Mouse (Mus musculus) gastrocnemius, postnatal 10 days (tissue): ENCODE measurements at regions not wholly inside any gene's neighbourhood (a gene's known extent, or its start where the extent isn't known, plus 50 kb on each side); places are given as distances from the start of the nearest gene placed in this dataset.

ENCODE experiments used
- DNase-seq: peaks from one replicate; pipeline ENCODE4 v3.0.0; 2021; ENCODE audit warnings: mixed read lengths

- DNase-seq = no peak
Observed at GRCm38 (mm10) chr17:43219636-43220035, 50.5 kb upstream of the Adgrf1 start.
